Mouse (Mus musculus) E14TG2a.4 (cell line): ENCODE results near the gene Cmc1.
"Not testable (repeated sequence)": the region's sequence is repeated elsewhere in the genome, so short reads cannot be mapped to it uniquely, and the experiment has no call there.

ENCODE experiments used
- H3K27me3 ChIP-seq: 2 replicates; pipeline ENCODE4 v1.6.1; 2014; ENCODE audit warnings: low read length, control low read depth; ENCODE audit not compliant: insufficient read depth
- H3K36me3 ChIP-seq: 2 replicates; pipeline ENCODE4 v1.6.1; 2014; ENCODE audit warnings: low read length, control low read depth; ENCODE audit not compliant: insufficient read depth
- H3K4me1 ChIP-seq: replicated peaks from 2 replicates; pipeline ENCODE4 v1.6.1; 2014; ENCODE audit warnings: low read depth, low read length, control low read depth
- H3K4me3 ChIP-seq: replicated peaks from 2 replicates; pipeline ENCODE4 v1.5.1; 2014; ENCODE audit warnings: mild to moderate bottlenecking, low read length
- H3K9me3 ChIP-seq: 2 replicates; pipeline ENCODE4 v1.6.1; 2014; ENCODE audit warnings: low read length, control low read depth
- CTCF ChIP-seq: conservative IDR thresholded peaks from 2 replicates; pipeline ENCODE4 v1.5.1; 2014; ENCODE audit warnings: low read length
- NANOG ChIP-seq: IDR thresholded peaks from 2 replicates; pipeline ENCODE4 v1.6.1; 2014; ENCODE audit warnings: borderline replicate concordance, low read length, mixed read lengths
- POU5F1 ChIP-seq: IDR thresholded peaks from 2 replicates; pipeline ENCODE4 v1.6.1; 2014; ENCODE audit warnings: low read length, borderline replicate concordance

The Cmc1 gene

GRCm38 (mm10) chr9:118157234-118157633, 7.3 kb upstream of the Cmc1 start:
- no peaks in the 10 kb centered on the region for H3K36me3 ChIP-seq
- H3K9me3 ChIP-seq = no peaks in the 10 kb centered on the region
- no peak overlapping the region for H3K4me3 ChIP-seq
- no peaks in the 10 kb centered on the region for H3K4me1 ChIP-seq
- H3K27me3 ChIP-seq = peaks cover 3% of the 10 kb centered on the region; the same call in 1 of the 2 replicates
- no peak for TF ChIP-seq POU5F1
- TF ChIP-seq CTCF = peak; percentile 64
- no peak for TF ChIP-seq NANOG

GRCm38 (mm10) chr9:118154666-118155065, 4.7 kb upstream of the Cmc1 start:
- peaks cover 7% of the 10 kb centered on the region for H3K4me1 ChIP-seq
- no peak for TF ChIP-seq CTCF
- TF ChIP-seq POU5F1 = no peak
- no peak for TF ChIP-seq NANOG

GRCm38 (mm10) chr9:118151221-118151507, 1.2 kb upstream of the Cmc1 start:
- no peaks in the 10 kb centered on the region for H3K36me3 ChIP-seq
- no peak for TF ChIP-seq NANOG
- TF ChIP-seq CTCF = no peak
- no peak for TF ChIP-seq POU5F1

More at GRCm38 (mm10) chr9:118154666-118155065, 4.7 kb upstream of the Cmc1 start:
- Histone ChIP-seq H3K9me3 (0 out of 2 replicates have a peak, but pooled peaks cover 6% of the 10 kb centered on the region), H3K4me3 (no peak overlapping the region), H3K36me3 (no peaks in the 10 kb centered on the region), H3K27me3 (peaks cover 12% of the 10 kb centered on the region)

GRCm38 (mm10) chr9:118150429-118151220, 648 bp upstream of the Cmc1 start:
- H3K27me3 ChIP-seq = peaks cover 12% of the 10 kb centered on the region
- no peaks in the 10 kb centered on the region for H3K36me3 ChIP-seq
- peaks cover 14% of the 10 kb centered on the region for H3K4me1 ChIP-seq
- H3K9me3 ChIP-seq = peaks cover 17% of the 10 kb centered on the region
- no peak for TF ChIP-seq NANOG
- no peak for TF ChIP-seq POU5F1
- TF ChIP-seq CTCF = no peak
- peak overlapping the region; percentile 23; the same call in 1 of the 2 replicates for H3K4me3 ChIP-seq

More at GRCm38 (mm10) chr9:118151221-118151507, 1.2 kb upstream of the Cmc1 start:
- Histone ChIP-seq H3K27me3 (peaks cover 12% of the 10 kb centered on the region), H3K9me3 (peaks cover 16% of the 10 kb centered on the region; the same call in 1 of the 2 replicates), H3K4me1 (peaks cover 14% of the 10 kb centered on the region), H3K4me3 (no peak overlapping the region)

GRCm38 (mm10) chr9:118140356-118140755, 9.6 kb downstream of the Cmc1 start:
- peaks cover 40% of the 10 kb centered on the region for H3K36me3 ChIP-seq
- H3K4me3 ChIP-seq, H3K27me3 ChIP-seq, H3K4me1 ChIP-seq: not testable (repeated sequence)
- H3K9me3 ChIP-seq = peaks cover 72% of the 10 kb centered on the region

- Histone ChIP-seq H3K9me3 (no peaks in the 10 kb centered on the region), H3K4me1 (no peaks in the 10 kb centered on the region), H3K27me3 (no peaks in the 10 kb centered on the region), H3K4me3 (no peak overlapping the region), H3K36me3 (peaks cover 6% of the 10 kb centered on the region; the same call in 1 of the 2 replicates)
- TF ChIP-seq CTCF (no peak), NANOG (no peak), POU5F1 (no peak)
Measured at GRCm38 (mm10) chr9:118110360-118110710, 39.6 kb downstream of the Cmc1 start.

GRCm38 (mm10) chr9:118109697-118110359, 40.1 kb downstream of the Cmc1 start:
- no peaks in the 10 kb centered on the region for H3K4me1 ChIP-seq
- H3K36me3 ChIP-seq = peaks cover 2% of the 10 kb centered on the region; the same call in 1 of the 2 replicates
- no peak for TF ChIP-seq NANOG
- TF ChIP-seq CTCF = no peak
- no peak for TF ChIP-seq POU5F1
- no peaks in the 10 kb centered on the region for H3K9me3 ChIP-seq
- H3K4me3 ChIP-seq = no peak overlapping the region
- no peaks in the 10 kb centered on the region for H3K27me3 ChIP-seq

GRCm38 (mm10) chr9:118108527-118109011, 41.4 kb downstream of the Cmc1 start:
- H3K9me3 ChIP-seq = no peaks in the 10 kb centered on the region
- TF ChIP-seq POU5F1 = no peak
- no peak for TF ChIP-seq NANOG
- TF ChIP-seq CTCF = no peak
- H3K4me1 ChIP-seq = no peaks in the 10 kb centered on the region
- no peaks in the 10 kb centered on the region for H3K36me3 ChIP-seq
- H3K4me3 ChIP-seq = no peak overlapping the region
- H3K27me3 ChIP-seq = no peaks in the 10 kb centered on the region

GRCm38 (mm10) chr9:118101802-118102201, 48.2 kb downstream of the Cmc1 start:
- no peaks in the 10 kb centered on the region for H3K9me3 ChIP-seq
- H3K36me3 ChIP-seq = no peaks in the 10 kb centered on the region
- no peak for TF ChIP-seq POU5F1
- H3K27me3 ChIP-seq = no peaks in the 10 kb centered on the region
- no peak overlapping the region for H3K4me3 ChIP-seq
- H3K4me1 ChIP-seq = peaks cover 36% of the 10 kb centered on the region
